Mouse (Mus musculus) G1E (cell line): Measurements from ENCODE around the gene Smyd4.

Experiments
- CTCF ChIP-seq: IDR thresholded peaks from 2 replicates; pipeline ENCODE4 v1.5.1; 2012; ENCODE audit warnings: low read depth, low read length, inconsistent platforms, mixed read lengths
- GATA1 ChIP-seq: IDR thresholded peaks from 2 replicates; pipeline ENCODE4 v1.6.1; 2012; ENCODE audit warnings: borderline replicate concordance, low read length, inconsistent platforms, mixed read lengths
- POLR2AphosphoS5 ChIP-seq: IDR thresholded peaks from 2 replicates; pipeline ENCODE4 v1.6.1; 2012; ENCODE audit warnings: low read depth, low read length, inconsistent platforms; ENCODE audit not compliant: insufficient replicate concordance
- TAL1 ChIP-seq: conservative IDR thresholded peaks from 2 replicates; pipeline ENCODE4 v1.6.1; 2012; ENCODE audit warnings: low read depth, low read length, inconsistent platforms, mixed read lengths

- TF ChIP-seq CTCF: no peak
- no peak for TF ChIP-seq GATA1
- TF ChIP-seq POLR2AphosphoS5: no peak
- no peak for TF ChIP-seq TAL1
These were observed 103.8 kb downstream of the Smyd4 start for GRCm38 (mm10) chr11:75452081-75452480.
